Mouse (Mus musculus): Measurements from ENCODE around the gene Kcns1. TPM values are rescaled to one million over a fixed set of nuclear protein-coding genes. Genes with fewer than 3 reads are reported as not detected.
"Not testable (repeated sequence)": the region's sequence is repeated elsewhere in the genome, so short reads cannot be mapped to it uniquely, and the experiment has no call there.

Gene Kcns1
- 1.8 and 2.4 TPM in 2 replicates for polyA plus RNA-seq (2015; fragmentation: Nextera tagmentation; extraction: Ambion mirVana)

- H3K36me3 ChIP-seq, result no peaks in the 10 kb centered on the region
- WGBS, result under 1% methylated on average over 29 of the region's 29 CpGs
These were observed at the start of gene Kcns1 for GRCm38 (mm10) chr2:164170902-164171301. Kcns1 (minus strand) TSS chr2:164171113.

GRCm38 (mm10) chr2:164219295-164219694, 48.4 kb upstream of the Kcns1 start:
- Histone ChIP-seq H3K9ac (replicated peaks) (no peak overlapping the region), H3K36me3 (no peaks in the 10 kb centered on the region), H3K9me3 (replicated peaks) (no peaks in the 10 kb centered on the region), H3K27me3 (replicated peaks) (no peaks in the 10 kb centered on the region), H3K4me2 (no peak overlapping the region), H3K4me3 (replicated peaks) (no peak overlapping the region), H3K27ac (replicated peaks) (no peak overlapping the region), H3K4me1 (no peaks in the 10 kb centered on the region)
- no peak for ATAC-seq (ENCODE audit: low FRiP score)
- WGBS, result 91% methylated on average over 9 of the region's 9 CpGs

More at GRCm38 (mm10) chr2:164170902-164171301, at the start of gene Kcns1:
- ATAC-seq (ENCODE audit: low FRiP score), result no peak
- H3K27me3 ChIP-seq (replicated peaks), result peaks cover 64% of the 10 kb centered on the region
- H3K4me3 ChIP-seq (replicated peaks), result peak within 1 kb of the TSS; percentile 34
- H3K4me1 ChIP-seq, result peaks cover 34% of the 10 kb centered on the region
- H3K9me3 ChIP-seq (replicated peaks), result no peaks in the 10 kb centered on the region
- peak within 1 kb of the TSS; percentile 36 for H3K9ac ChIP-seq (replicated peaks)
- no peak within 1 kb of the TSS for H3K27ac ChIP-seq (replicated peaks)
- peak within 1 kb of the TSS; percentile 63 for H3K4me2 ChIP-seq

- Histone ChIP-seq H3K36me3 (no peaks in the 10 kb centered on the region), H3K27me3 (replicated peaks) (no peaks in the 10 kb centered on the region), H3K27ac (replicated peaks) (no peak overlapping the region), H3K9ac (replicated peaks) (no peak overlapping the region), H3K9me3 (replicated peaks) (no peaks in the 10 kb centered on the region), H3K4me1 (no peaks in the 10 kb centered on the region), H3K4me2 (no peak overlapping the region), H3K4me3 (replicated peaks) (no peak overlapping the region)
- WGBS, result 84% methylated on average over 5 of the region's 5 CpGs
- ATAC-seq (ENCODE audit: low FRiP score), result no peak
These were observed 41.8 kb upstream of the Kcns1 start for GRCm38 (mm10) chr2:164212711-164213110.

- Histone ChIP-seq H3K4me2 (no peak overlapping the region), H3K4me3 (replicated peaks) (no peak overlapping the region), H3K4me1 (no peaks in the 10 kb centered on the region), H3K36me3 (no peaks in the 10 kb centered on the region), H3K27me3 (replicated peaks) (no peaks in the 10 kb centered on the region), H3K9me3 (replicated peaks) (no peaks in the 10 kb centered on the region), H3K9ac (replicated peaks) (no peak overlapping the region), H3K27ac (replicated peaks) (no peak overlapping the region)
- ATAC-seq (ENCODE audit: low FRiP score), result no peak
- 87% methylated on average over 4 of the region's 4 CpGs for WGBS
These were observed 40.0 kb upstream of the Kcns1 start for GRCm38 (mm10) chr2:164210892-164211291.

GRCm38 (mm10) chr2:164206676-164207075, 35.8 kb upstream of the Kcns1 start:
- Histone ChIP-seq H3K4me2 (no peak overlapping the region), H3K27me3 (replicated peaks) (no peaks in the 10 kb centered on the region), H3K4me1 (no peaks in the 10 kb centered on the region), H3K36me3 (no peaks in the 10 kb centered on the region), H3K9ac (replicated peaks) (no peak overlapping the region), H3K9me3 (replicated peaks) (no peaks in the 10 kb centered on the region), H3K27ac (replicated peaks) (no peak overlapping the region), H3K4me3 (replicated peaks) (no peak overlapping the region)
- no peak for ATAC-seq (ENCODE audit: low FRiP score)
- 88% methylated on average over 4 of the region's 4 CpGs for WGBS

- not testable (repeated sequence) for H3K4me2 ChIP-seq; H3K9ac ChIP-seq (replicated peaks); H3K4me3 ChIP-seq (replicated peaks); H3K4me1 ChIP-seq; ATAC-seq (ENCODE audit: low FRiP score); H3K27me3 ChIP-seq (replicated peaks); H3K27ac ChIP-seq (replicated peaks); H3K36me3 ChIP-seq; H3K9me3 ChIP-seq (replicated peaks)
- 97% methylated on average over 10 of the region's 10 CpGs for WGBS
These were observed 35.1 kb upstream of the Kcns1 start for GRCm38 (mm10) chr2:164206011-164206410.

- Histone ChIP-seq H3K9me3 (replicated peaks) (no peaks in the 10 kb centered on the region), H3K4me2 (no peak within 1 kb of the TSS), H3K27ac (replicated peaks) (no peak within 1 kb of the TSS), H3K9ac (replicated peaks) (no peak within 1 kb of the TSS), H3K27me3 (replicated peaks) (no peaks in the 10 kb centered on the region), H3K4me1 (no peaks in the 10 kb centered on the region), H3K4me3 (replicated peaks) (no peak within 1 kb of the TSS), H3K36me3 (no peaks in the 10 kb centered on the region)
- 83% methylated on average over 20 of the region's 20 CpGs for WGBS
- no peak for ATAC-seq (ENCODE audit: low FRiP score)
These were observed 28.9 kb upstream of the Kcns1 start, which contains the start of gene Wfdc15a for GRCm38 (mm10) chr2:164199626-164200327. Wfdc15a (minus strand) TSS chr2:164200130.

- no peak overlapping the region for H3K4me3 ChIP-seq (replicated peaks)
- no peaks in the 10 kb centered on the region for H3K9me3 ChIP-seq (replicated peaks)
- H3K4me1 ChIP-seq, result no peaks in the 10 kb centered on the region
- H3K36me3 ChIP-seq, result no peaks in the 10 kb centered on the region
- H3K27me3 ChIP-seq (replicated peaks), result no peaks in the 10 kb centered on the region
- no peak for ATAC-seq (ENCODE audit: low FRiP score)
- H3K9ac ChIP-seq (replicated peaks), result no peak overlapping the region
- no peak overlapping the region for H3K27ac ChIP-seq (replicated peaks)
- WGBS, result 88% methylated on average over 5 of the region's 5 CpGs
- H3K4me2 ChIP-seq, result no peak overlapping the region
These were observed 25.7 kb upstream of the Kcns1 start for GRCm38 (mm10) chr2:164196700-164196990.

GRCm38 (mm10) chr2:164195971-164196699, 25.2 kb upstream of the Kcns1 start:
- no peaks in the 10 kb centered on the region for H3K27me3 ChIP-seq (replicated peaks)
- no peak overlapping the region for H3K4me2 ChIP-seq
- WGBS, result 92% methylated on average over 5 of the region's 5 CpGs

GRCm38 (mm10) chr2:164194959-164195630, 24.2 kb upstream of the Kcns1 start:
- H3K27me3 ChIP-seq (replicated peaks), result no peaks in the 10 kb centered on the region
- H3K4me3 ChIP-seq (replicated peaks), result no peak overlapping the region
- H3K9me3 ChIP-seq (replicated peaks), result no peaks in the 10 kb centered on the region
- no peak overlapping the region for H3K27ac ChIP-seq (replicated peaks)
- no peaks in the 10 kb centered on the region for H3K4me1 ChIP-seq
- no peak for ATAC-seq (ENCODE audit: low FRiP score)
- H3K9ac ChIP-seq (replicated peaks), result no peak overlapping the region
- no peak overlapping the region for H3K4me2 ChIP-seq
- 78% methylated on average over 5 of the region's 5 CpGs for WGBS
- H3K36me3 ChIP-seq, result no peaks in the 10 kb centered on the region

More at GRCm38 (mm10) chr2:164195971-164196699, 25.2 kb upstream of the Kcns1 start:
- H3K36me3 ChIP-seq, result no peaks in the 10 kb centered on the region
- ATAC-seq (ENCODE audit: low FRiP score), result no peak
- H3K9ac ChIP-seq (replicated peaks), result no peak overlapping the region
- H3K27ac ChIP-seq (replicated peaks), result no peak overlapping the region
- H3K4me1 ChIP-seq, result no peaks in the 10 kb centered on the region
- H3K9me3 ChIP-seq (replicated peaks), result no peaks in the 10 kb centered on the region
- no peak overlapping the region for H3K4me3 ChIP-seq (replicated peaks)

- Histone ChIP-seq H3K27ac (replicated peaks) (no peak overlapping the region), H3K4me2 (no peak overlapping the region), H3K4me1 (no peaks in the 10 kb centered on the region), H3K36me3 (no peaks in the 10 kb centered on the region), H3K4me3 (replicated peaks) (no peak overlapping the region), H3K27me3 (replicated peaks) (no peaks in the 10 kb centered on the region), H3K9ac (replicated peaks) (no peak overlapping the region), H3K9me3 (replicated peaks) (no peaks in the 10 kb centered on the region)
- no peak for ATAC-seq (ENCODE audit: low FRiP score)
These were observed 21.4 kb upstream of the Kcns1 start for GRCm38 (mm10) chr2:164192279-164192678.

GRCm38 (mm10) chr2:164190576-164190975, 19.7 kb upstream of the Kcns1 start, which contains the start of gene Wfdc12:
Wfdc12 (minus strand) TSS chr2:164190608.
- 90% methylated on average over 6 of the region's 6 CpGs for WGBS
- no peaks in the 10 kb centered on the region for H3K27me3 ChIP-seq (replicated peaks)
- no peak within 1 kb of the TSS for H3K9ac ChIP-seq (replicated peaks)
- no peaks in the 10 kb centered on the region for H3K4me1 ChIP-seq
- no peaks in the 10 kb centered on the region for H3K36me3 ChIP-seq
- ATAC-seq (ENCODE audit: low FRiP score), result no peak
- no peaks in the 10 kb centered on the region for H3K9me3 ChIP-seq (replicated peaks)
- no peak within 1 kb of the TSS for H3K4me2 ChIP-seq
- H3K4me3 ChIP-seq (replicated peaks), result no peak within 1 kb of the TSS
- no peak within 1 kb of the TSS for H3K27ac ChIP-seq (replicated peaks)
